Mouse (Mus musculus) megakaryocyte-erythroid progenitor cell, adult 5-6 weeks (primary cell): ENCODE data around the gene Nt5c2. TPM values are rescaled to one million over a fixed set of nuclear protein-coding genes. Genes with fewer than 3 reads are reported as not detected.
"Not testable (repeated sequence)": the region's sequence is repeated elsewhere in the genome, so short reads cannot be mapped to it uniquely, and the experiment has no call there.

Experiments
- ATAC-seq: replicated peaks from 2 replicates; pipeline ENCODE4 v1.8.0; 2016; ENCODE audit warnings: mild to moderate bottlenecking, inconsistent platforms; ENCODE audit not compliant: severe bottlenecking, poor library complexity, low FRiP score, low TSS enrichment
- total RNA-seq, 2 experiments: library from RNA; stranded (forward) in 1 of 2; stranded (reverse) in 1 of 2; fragments of 200-1000, 215-1000 nt in 1 of 2; fragments of >200 nt in 1 of 2; fragmentation: Nextera tagmentation in 1 of 2; gene quantifications; 2 replicates each; pipeline ENCODE4 v1.2.3; 2014 to 2017

The Nt5c2 gene
- total RNA-seq, 2 experiments from 2014 or later: 87.1 to 142 TPM

- ATAC-seq: no peak
Measured at GRCm38 (mm10) chr19:47019326-47019725, 4.4 kb upstream of the Nt5c2 start.

- no peak for ATAC-seq
Measured at GRCm38 (mm10) chr19:47018330-47018729, 3.4 kb upstream of the Nt5c2 start.

- no peak for ATAC-seq
Measured at GRCm38 (mm10) chr19:47017831-47018230, 2.9 kb upstream of the Nt5c2 start.

GRCm38 (mm10) chr19:47016487-47016886 lies 1.5 kb upstream of the Nt5c2 start:
- ATAC-seq: peak; percentile 63

GRCm38 (mm10) chr19:47015965-47016364 lies 1.0 kb upstream of the Nt5c2 start:
- no peak for ATAC-seq

- ATAC-seq: no peak
Measured at GRCm38 (mm10) chr19:47015396-47015795, 443 bp upstream of the Nt5c2 start.

- no peak for ATAC-seq
Measured at GRCm38 (mm10) chr19:47014159-47014446, 850 bp downstream of the Nt5c2 start.

- ATAC-seq: no peak
Measured at GRCm38 (mm10) chr19:47013340-47014158, 1.4 kb downstream of the Nt5c2 start.

GRCm38 (mm10) chr19:47012521-47013130 lies 2.3 kb downstream of the Nt5c2 start:
- ATAC-seq: no peak

GRCm38 (mm10) chr19:47009943-47010342 lies 5.0 kb downstream of the Nt5c2 start:
- ATAC-seq: no peak

GRCm38 (mm10) chr19:47009420-47009819 lies 5.5 kb downstream of the Nt5c2 start:
- ATAC-seq: no peak

- peak; percentile 44; the same call in 1 of the 2 replicates for ATAC-seq
Measured at GRCm38 (mm10) chr19:47006321-47006720, 8.6 kb downstream of the Nt5c2 start.

- ATAC-seq: no peak
Measured at GRCm38 (mm10) chr19:47005873-47006272, 9.1 kb downstream of the Nt5c2 start.

GRCm38 (mm10) chr19:47003742-47004511 lies 11.0 kb downstream of the Nt5c2 start:
- ATAC-seq: no peak

- ATAC-seq: not testable (repeated sequence)
Measured at GRCm38 (mm10) chr19:47000357-47000756, 14.6 kb downstream of the Nt5c2 start.

GRCm38 (mm10) chr19:46999753-47000152 lies 15.2 kb downstream of the Nt5c2 start:
- ATAC-seq: peak; percentile 94

GRCm38 (mm10) chr19:46998953-46999352 lies 16.0 kb downstream of the Nt5c2 start:
- peak; percentile 59; the same call in 1 of the 2 replicates for ATAC-seq

- ATAC-seq: peak; percentile 45; the same call in 1 of the 2 replicates
Measured at GRCm38 (mm10) chr19:46998168-46998870, 16.6 kb downstream of the Nt5c2 start.

- ATAC-seq: no peak
Measured at GRCm38 (mm10) chr19:46996095-46996494, 18.9 kb downstream of the Nt5c2 start.

- ATAC-seq: not testable (repeated sequence)
Measured at GRCm38 (mm10) chr19:46992329-46992728, 22.6 kb downstream of the Nt5c2 start.
